Mouse (Mus musculus) liver, adult 2 months (tissue): ENCODE data around the gene Zfp367.

ENCODE experiments used
- CTCF ChIP-seq: fragments of 200-500 bp; IDR thresholded peaks from 2 replicates; pipeline ENCODE4 v1.5.1; 2011; ENCODE audit warnings: low read depth, low read length, control low read depth
- POLR2A ChIP-seq: fragments of 200-500 bp; IDR thresholded peaks from 2 replicates; pipeline ENCODE4 v1.6.1; 2011; ENCODE audit warnings: low read length, control low read depth; ENCODE audit not compliant: insufficient read depth; ENCODE audit errors: extremely low read depth

DNA sequence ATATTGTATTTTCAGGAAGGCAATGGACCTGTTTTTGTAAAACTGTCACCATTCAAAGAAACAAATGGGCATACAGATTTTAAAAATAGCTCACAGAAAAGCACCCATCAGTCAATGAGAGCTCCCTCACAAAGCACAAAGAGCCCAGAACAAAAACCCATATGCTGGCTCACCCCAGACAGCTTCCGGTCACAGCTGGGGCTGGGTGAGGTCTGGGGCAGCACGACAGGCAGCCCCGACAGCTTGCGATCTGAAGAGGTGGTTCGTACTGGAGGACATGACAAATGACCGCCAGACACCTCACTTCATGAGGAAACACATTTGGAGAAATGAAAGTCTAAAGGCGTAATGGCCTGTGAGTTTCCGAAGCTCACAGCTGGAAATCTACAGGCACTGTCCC, 45.5 kb downstream of the Zfp367 start:
- TF ChIP-seq POLR2A (no peak), CTCF (no peak)
